Mouse (Mus musculus): ENCODE data around the gene Gm16867. TPM values are rescaled to one million over a fixed set of nuclear protein-coding genes. Genes with fewer than 3 reads are reported as not detected.

Gm16867 gene
- 3.6 and 10.0 TPM in 2 replicates for polyA plus RNA-seq (2012; rRNA removed)

DNA sequence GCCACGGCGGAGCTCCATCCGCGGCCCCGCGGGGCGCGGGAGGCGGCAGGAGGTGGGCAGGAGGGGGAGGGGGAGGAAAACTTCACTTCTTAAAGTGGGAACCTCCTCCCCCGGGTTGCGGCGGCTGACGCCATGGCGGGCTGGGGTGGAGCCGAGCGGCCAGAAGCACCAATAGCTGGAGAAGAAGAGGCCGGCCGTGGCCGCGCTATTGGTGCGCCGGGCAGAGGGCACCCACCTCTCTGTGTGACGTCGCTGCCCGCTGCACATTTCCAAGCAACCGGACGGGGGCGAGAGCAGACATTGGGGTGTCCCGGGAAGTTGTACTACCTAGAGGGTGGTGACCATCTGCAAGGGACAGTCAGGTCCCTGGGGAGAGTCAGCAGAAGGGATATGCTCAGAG is at the start of gene Gm16867:
Gene Gm16867, minus strand, starts transcription at position 189 of the 400 bp plus-strand sequence.

DNA sequence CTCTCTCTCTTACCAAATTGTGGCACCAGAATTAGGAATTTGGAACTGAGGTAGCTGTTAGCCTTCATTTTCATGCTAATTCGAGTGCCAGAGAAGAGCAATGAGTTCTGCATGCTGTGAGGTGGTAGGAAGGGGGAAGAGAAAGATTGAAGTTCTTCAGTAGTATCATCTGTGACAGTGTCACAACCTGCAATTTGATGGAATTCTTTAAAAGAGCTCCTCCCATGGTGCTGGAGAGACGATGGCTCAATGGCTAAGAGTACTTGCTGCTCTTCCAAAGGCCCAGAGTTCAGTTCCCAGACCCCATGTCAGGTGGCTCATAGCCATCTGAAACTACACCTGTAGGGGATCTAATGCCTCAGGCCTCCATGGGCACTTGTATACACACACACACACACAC is 9.3 kb upstream of the Gm16867 start, which contains the start of gene Gm27179:
Gene Gm27179, minus strand, starts transcription at position 101 of the 400 bp plus-strand sequence.

Other genes starting within 250 kb of the Gm16867 start
- gene Synb, start 209.1 kb downstream of the Gm16867 start, polyA plus RNA-seq (2012; rRNA removed), result not detected in 2 replicates
- gene Gm27179, start 9.2 kb upstream of the Gm16867 start, polyA plus RNA-seq (2012; rRNA removed), result not detected in 2 replicates
- gene Entpd4b, start 52.1 kb upstream of the Gm16867 start, polyA plus RNA-seq (2012; rRNA removed), result 6.8 and 10.2 TPM in 2 replicates

Measured in stomach, adult 2 months (tissue).